Mouse (Mus musculus) lung, adult 2 months (tissue): ENCODE measurements at regions not wholly inside any gene's neighbourhood (a gene's known extent, or its start where the extent isn't known, plus 50 kb on each side); places are given as distances from the start of the nearest gene placed in this dataset.

ENCODE experiments used
- CTCF ChIP-seq: fragments of 200-500 bp; IDR thresholded peaks from 2 replicates; pipeline ENCODE4 v1.5.1; 2011; ENCODE audit warnings: mild to moderate bottlenecking, low read length, control low read depth; ENCODE audit not compliant: insufficient read depth
- POLR2A ChIP-seq: fragments of 200-500 bp; IDR thresholded peaks from 2 replicates; pipeline ENCODE4 v1.6.1; 2011; ENCODE audit warnings: low read depth, mild to moderate bottlenecking, control low read depth, low read length, borderline replicate concordance; ENCODE audit errors: extremely low read depth

- TF ChIP-seq CTCF = no peak
- no peak for TF ChIP-seq POLR2A
Measured at GRCm38 (mm10) chr1:120816237-120816820, 214.1 kb downstream of the En1 start.
